ENCODE assay signal across 25 mouse cellular contexts in the genomic region with DNA sequence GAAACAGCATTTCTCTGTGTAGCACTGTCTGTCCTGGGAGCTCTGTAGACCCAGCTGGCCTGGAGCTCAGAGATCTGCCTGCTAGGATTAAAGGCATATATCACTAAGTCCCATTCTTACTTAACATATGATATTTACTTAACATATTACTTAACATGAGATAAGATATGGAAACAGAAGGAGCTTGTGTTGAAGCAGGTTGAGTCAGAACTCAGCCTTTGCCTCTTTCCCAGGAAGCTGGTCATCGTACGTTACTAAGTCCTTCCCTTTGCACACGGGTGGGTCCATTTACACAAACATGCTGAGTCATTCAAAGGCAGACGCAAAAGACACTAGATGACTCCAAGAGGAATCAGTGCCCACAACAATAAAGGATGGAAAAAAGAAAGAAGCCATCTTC. TPM values are rescaled to one million over a fixed set of nuclear protein-coding genes. Genes with fewer than 3 reads are reported as not detected.
DNase-seq lines count a peak whose midpoint lies in the region; ATAC-seq and TF ChIP-seq lines count a peak whose summit lies in the region.
"Had no signal": no experiment of that assay in that cellular context is flagged by ENCODE, and none has a peak within 500 bp of the region (broad histone marks: within the 10 kb centered on the region; RNA-seq: fewer than 3 reads in every experiment).

No protein-coding gene starts in this region.

- H3K4me1 ChIP-seq in ES-E14 (ENCODE audit: control insufficient read depth in 2 of 2, insufficient read depth in 2 of 2, low read length in 2 of 2, poor library complexity in 1 of 2) = no peaks in the 10 kb centered on the region
- H3K4me1 ChIP-seq in bone marrow macrophage, adult 2 months (ENCODE audit: control insufficient read depth, insufficient read depth, low read length) = peaks cover 7% of the 10 kb centered on the region
- H3K4me1 ChIP-seq in stomach, embryonic 15.5 days = no peaks in the 10 kb centered on the region
- H3K4me1 ChIP-seq in hindbrain, embryonic 11.5 days (replicated peaks; ENCODE audit: control insufficient read depth, insufficient read depth, low read length) = no peaks in the 10 kb centered on the region
- H3K4me1 ChIP-seq: embryonic facial prominence, embryonic 13.5 days; forebrain, embryonic 12.5 days; limb, embryonic 15.5 days; midbrain, embryonic 12.5 days had no signal

- no peaks in the 10 kb centered on the region for H3K27me3 ChIP-seq in stomach, embryonic 15.5 days (replicated peaks)
- H3K27me3 ChIP-seq in hindbrain, embryonic 11.5 days (ENCODE audit: control insufficient read depth, insufficient read depth, low read length) = no peaks in the 10 kb centered on the region
- H3K27me3 ChIP-seq: embryonic facial prominence, embryonic 13.5 days; forebrain, embryonic 12.5 days; limb, embryonic 15.5 days; midbrain, embryonic 12.5 days; Patski had no signal

- H3K4me2 ChIP-seq in stomach, embryonic 15.5 days = no peak overlapping the region
- H3K4me2 ChIP-seq in hindbrain, embryonic 11.5 days (replicated peaks; ENCODE audit: low read depth, low read length) = no peak overlapping the region
- H3K4me2 ChIP-seq: embryonic facial prominence, embryonic 13.5 days; forebrain, embryonic 12.5 days; limb, embryonic 15.5 days; midbrain, embryonic 12.5 days had no signal

- H3K4me3 ChIP-seq in ES-E14 (ENCODE audit: insufficient read depth in 1 of 2, low read depth in 1 of 2, low read length in 2 of 2, poor library complexity in 1 of 2, severe bottlenecking in 1 of 2) = no peak overlapping the region
- H3K4me3 ChIP-seq in bone marrow macrophage, adult 2 months (ENCODE audit: insufficient read depth, low read length) = no peak overlapping the region
- H3K4me3 ChIP-seq in stomach, embryonic 15.5 days (replicated peaks) = no peak overlapping the region
- H3K4me3 ChIP-seq in hindbrain, embryonic 11.5 days (ENCODE audit: low read depth, low read length) = no peak overlapping the region
- H3K4me3 ChIP-seq: embryonic facial prominence, embryonic 13.5 days; erythroblast, embryonic 14.5 days; forebrain, embryonic 12.5 days; limb, embryonic 15.5 days; midbrain, embryonic 12.5 days had no signal

- H3K36me3 ChIP-seq in ES-E14 (ENCODE audit: control insufficient read depth, insufficient read depth, low read length, poor library complexity, severe bottlenecking) = peaks cover 7% of the 10 kb centered on the region; the same call in 1 of the 2 replicates
- 0 out of 2 replicates have a peak, but pooled peaks cover 6% of the 10 kb centered on the region for H3K36me3 ChIP-seq in stomach, embryonic 15.5 days
- no peaks in the 10 kb centered on the region; the same call in 1 of the 2 replicates for H3K36me3 ChIP-seq in hindbrain, embryonic 11.5 days (ENCODE audit: control insufficient read depth, insufficient read depth, low read length)

- TF ChIP-seq CTCF in bone marrow macrophage, adult 2 months (IDR thresholded peaks at IDR 0.05; ENCODE audit: low read depth, low read length) = no peak

- no peak for TF ChIP-seq POLR2A in bone marrow macrophage, adult 2 months (IDR thresholded peaks at IDR 0.05; ENCODE audit: borderline replicate concordance, low read depth, low read length)

- WGBS in stomach, embryonic 15.5 days = 55% methylated on average over 4 of the region's 4 CpGs
- WGBS in hindbrain, embryonic 11.5 days = 87% methylated on average over 4 of the region's 4 CpGs

- DNase-seq in 3T3-L1 (ENCODE audit: low read depth, low spot score) = peak; percentile 31
- DNase-seq in ES-E14 (ENCODE audit: low read depth, low spot score) = no peak
- DNase-seq in thymus, postnatal 25 days = no peak
- DNase-seq in hindbrain, embryonic 11.5 days (ENCODE audit: low spot score) = no peak
- DNase-seq in kidney, postnatal 14 days = no peak
- DNase-seq: adrenal gland, adult 8-10 months; cerebellum, adult 8-10 months; cerebellum, postnatal 36 days; embryo, embryonic 11 days; gastrocnemius, postnatal 36 days; kidney, adult 18-20 months; left cerebral cortex, postnatal 4 days; thymus, adult 18-20 months had no signal

- no peaks in the 10 kb centered on the region for H3K9me3 ChIP-seq in ES-E14 (ENCODE audit: control insufficient read depth, insufficient read depth, low read depth, low read length)
- H3K9me3 ChIP-seq in stomach, embryonic 15.5 days = no peaks in the 10 kb centered on the region
- H3K9me3 ChIP-seq in hindbrain, embryonic 11.5 days (ENCODE audit: control insufficient read depth, low read length) = no peaks in the 10 kb centered on the region
- H3K9me3 ChIP-seq: embryonic facial prominence, embryonic 13.5 days; forebrain, embryonic 12.5 days; limb, embryonic 15.5 days; midbrain, embryonic 12.5 days had no signal

- in situ Hi-C loops in ES-E14 (cut with MboI; ENCODE audit: low sequenced_read_pairs in 2 of 2, unreplicated experiment in 2 of 2) = no loop called here

- peak; percentile 87 for ATAC-seq in stomach, embryonic 15.5 days (ENCODE audit: insufficient read depth, low FRiP score, low read depth)
- no peak for ATAC-seq in hindbrain, embryonic 11.5 days (ENCODE audit: low FRiP score)
- ATAC-seq: activated CD4-positive, CD25-positive, alpha-beta regulatory T cell, adult 4 months; hindbrain, embryonic 16.5 days; Patski had no signal

- no peak overlapping the region for H3K9ac ChIP-seq in ES-E14 (ENCODE audit: insufficient read depth, low read depth, low read length, poor library complexity, severe bottlenecking)
- no peak overlapping the region for H3K9ac ChIP-seq in stomach, embryonic 15.5 days
- no peak overlapping the region for H3K9ac ChIP-seq in hindbrain, embryonic 11.5 days (ENCODE audit: low read depth, low read length)
- H3K9ac ChIP-seq: embryonic facial prominence, embryonic 13.5 days; forebrain, embryonic 12.5 days; limb, embryonic 15.5 days; liver, embryonic 14.5 days; midbrain, embryonic 12.5 days had no signal

- no peak overlapping the region for H3K27ac ChIP-seq in ES-E14 (ENCODE audit: insufficient read depth, low read depth, low read length, poor library complexity, severe bottlenecking)
- H3K27ac ChIP-seq in bone marrow macrophage, adult 2 months (ENCODE audit: insufficient read depth, low read depth, low read length) = peak overlapping the region; percentile 12
- H3K27ac ChIP-seq in stomach, embryonic 15.5 days = no peak overlapping the region
- H3K27ac ChIP-seq in hindbrain, embryonic 11.5 days (ENCODE audit: low read depth, low read length) = no peak overlapping the region
- H3K27ac ChIP-seq: embryonic facial prominence, embryonic 13.5 days; forebrain, embryonic 12.5 days; kidney, postnatal 0 days; limb, embryonic 15.5 days; liver, embryonic 14.5 days; midbrain, embryonic 12.5 days had no signal

TF ChIP-seq in ES-E14, 5 proteins besides CTCF, POLR2A, EP300 and RAD21:
- TF ChIP-seq MAFK (IDR thresholded peaks at IDR 0.05; ENCODE audit: insufficient read depth, low read depth, low read length) (peak; percentile 81), ZC3H11A (IDR thresholded peaks at IDR 0.05; ENCODE audit: borderline replicate concordance, low read depth, low read length) (no peak)

RNA-seq across cellular contexts. Expression of gene Fbxo33, which starts 20.8 kb away (rescaled TPM):
- total RNA-seq in ES-E14 (2012; rRNA removed) = 41.5 and 47.4 TPM in 2 replicates
- 46.0 and 50.9 TPM in 2 replicates for polyA plus RNA-seq in bone marrow macrophage, adult 2 months (2012; ENCODE audit: insufficient read depth, insufficient read length, missing spikeins)
- 8.2 and 9.1 TPM in 2 replicates for polyA plus RNA-seq in stomach, embryonic 15.5 days (2015; fragmentation: Nextera tagmentation; extraction: Ambion mirVana)
- polyA plus RNA-seq in hindbrain, embryonic 11.5 days (2014; fragmentation: Nextera tagmentation; extraction: Ambion mirVana) = 8.1 and 10.3 TPM in 2 replicates
